Mouse (Mus musculus) ES-E14 (cell line): Measurements from ENCODE around the gene Myo1d.

Experiments used
- HCFC1 ChIP-seq: IDR thresholded peaks from 2 replicates; pipeline ENCODE4 v1.6.1; 2012; ENCODE audit warnings: low read length, inconsistent platforms, borderline replicate concordance; ENCODE audit not compliant: insufficient read depth
- ZC3H11A ChIP-seq: IDR thresholded peaks from 2 replicates; pipeline ENCODE4 v1.6.1; 2012; ENCODE audit warnings: low read depth, mild to moderate bottlenecking, inconsistent platforms, low read length, borderline replicate concordance
- ZNF384 ChIP-seq: IDR thresholded peaks from 2 replicates; pipeline ENCODE4 v1.6.1; 2012; ENCODE audit warnings: low read depth, low read length, inconsistent platforms

DNA sequence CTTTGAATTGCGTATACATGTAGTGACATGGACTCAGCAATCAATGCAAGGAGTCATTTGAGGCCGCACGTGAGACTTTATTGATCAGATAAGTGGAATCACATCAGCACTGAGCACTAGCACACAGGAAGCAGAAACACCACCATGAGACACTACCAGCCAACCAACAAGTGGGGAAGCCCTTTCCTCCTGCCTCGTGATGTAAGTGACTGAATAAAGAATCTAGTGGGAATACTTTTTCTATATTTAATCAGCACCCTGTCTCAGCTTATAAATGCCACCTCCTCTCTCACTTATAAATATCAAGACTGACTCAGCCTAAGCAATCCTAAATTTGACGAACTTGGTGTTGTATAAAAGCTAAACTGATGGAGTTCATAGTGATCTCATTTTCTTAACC is 134.7 kb downstream of the Myo1d start:
- TF ChIP-seq HCFC1 (no peak), ZNF384 (no peak), ZC3H11A (no peak)
